Mouse (Mus musculus) mouse embryonic stem cell (cell line): ENCODE measurements around the gene Ssbp4.

ENCODE experiments used
- in situ Hi-C, 2 experiments: fragments of 300-500 bp; cut with MboI; formaldehyde crosslinking; loops; 1 replicate in 1 of 2; 3 replicates in 1 of 2; pipeline ENCODE4 v1.14.3; 2019 to 2020; ENCODE audit warnings: low sequenced_read_pairs in 2 of 2, low pct_unique_long_range_greater_than_20kb in 1 of 2, mixed read lengths in 1 of 2; ENCODE audit not compliant: unreplicated experiment in 1 of 2

Ssbp4 gene

DNA sequence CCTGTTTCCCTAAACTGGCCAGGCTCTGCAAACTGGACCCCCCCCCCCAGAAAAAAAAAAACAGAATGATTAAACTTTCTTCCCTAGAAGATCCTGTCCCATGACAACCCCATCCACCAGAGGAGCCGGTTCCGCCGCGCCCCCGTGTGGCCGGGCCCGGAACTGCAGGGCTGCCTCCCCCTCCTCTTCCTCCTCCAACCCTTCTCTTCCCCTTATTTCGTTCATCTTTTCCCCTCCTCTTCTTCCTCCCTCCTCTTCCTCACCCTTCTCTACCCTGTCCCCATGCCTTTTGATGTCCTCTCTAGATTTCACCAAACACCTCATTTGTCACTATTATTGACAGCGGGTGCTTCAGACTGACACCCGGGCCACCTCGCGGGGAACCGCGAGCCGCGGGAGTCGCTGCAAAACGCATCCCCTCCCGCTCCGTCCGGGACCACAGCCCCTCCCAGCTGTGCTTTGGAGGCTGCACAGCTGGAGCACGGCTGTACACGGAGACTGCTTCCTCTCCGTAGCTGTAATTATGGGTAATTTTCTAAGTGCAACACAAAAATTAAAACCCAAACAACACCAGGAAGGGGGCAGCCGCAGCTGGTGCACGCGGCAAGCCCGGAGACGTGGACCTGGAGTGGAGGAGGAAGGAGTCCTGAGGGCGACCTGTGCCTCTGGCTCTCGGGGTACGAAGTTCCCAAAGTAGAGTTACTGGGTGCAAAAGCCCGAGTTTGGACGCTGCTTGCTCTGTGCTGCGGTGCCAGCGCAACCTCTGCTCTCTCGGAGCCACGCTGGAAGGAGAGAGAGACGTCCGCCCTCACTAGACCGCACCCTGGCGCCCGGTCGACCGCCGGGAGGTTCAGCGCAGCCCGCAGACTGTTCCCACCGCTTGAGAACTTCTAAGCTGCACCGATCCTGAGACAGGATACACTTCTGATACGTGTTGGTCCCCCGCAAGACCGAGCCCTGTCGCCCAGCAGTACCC is 2.4 kb upstream of the Ssbp4 start:
- in situ Hi-C loops: no loop called here

DNA sequence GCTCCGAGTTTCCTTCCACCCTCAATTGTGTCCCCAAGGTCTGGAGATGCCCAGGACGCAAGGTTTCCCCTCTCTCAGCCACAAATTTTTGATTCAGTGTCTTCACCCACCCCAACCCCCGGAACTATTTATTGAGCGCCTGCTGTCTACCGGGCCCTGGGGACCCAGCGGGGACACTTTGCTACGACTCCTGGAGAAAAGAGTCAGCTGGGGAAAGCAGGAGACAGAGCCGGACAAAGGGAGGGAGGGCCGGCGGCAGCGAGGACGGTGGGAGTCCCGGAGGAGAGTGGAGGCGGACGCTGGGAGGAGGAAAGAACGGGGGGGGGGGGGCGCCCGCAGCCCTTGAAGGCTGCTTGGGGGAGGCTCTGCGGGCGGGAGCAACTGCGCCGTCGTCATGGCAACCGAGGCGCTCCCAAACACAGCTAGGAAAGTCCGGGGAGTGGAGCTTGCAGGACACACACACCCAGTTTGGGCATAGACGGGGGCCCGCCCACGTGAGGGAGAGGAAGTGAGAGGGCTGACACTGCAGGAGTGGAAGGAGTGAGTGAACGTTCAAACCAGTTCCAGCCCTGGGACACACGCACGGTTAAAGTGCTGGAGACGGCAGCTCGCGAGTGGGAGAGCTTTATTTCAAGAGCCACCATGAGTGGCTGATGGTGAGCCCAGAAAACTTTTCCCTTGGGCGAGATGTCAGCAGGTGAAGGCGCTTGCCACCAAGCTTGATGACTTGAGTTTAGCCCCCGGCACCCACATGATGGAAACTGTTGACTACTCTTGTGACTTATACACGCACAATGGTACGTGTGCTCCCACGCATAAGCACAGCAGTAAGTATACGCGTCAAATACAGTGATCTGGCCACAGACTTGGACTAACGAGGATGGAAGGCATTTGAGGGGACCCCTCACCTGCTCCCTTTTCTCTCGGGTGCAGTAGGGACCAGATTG is 1.4 kb upstream of the Ssbp4 start:
- in situ Hi-C loops: no loop called here

DNA sequence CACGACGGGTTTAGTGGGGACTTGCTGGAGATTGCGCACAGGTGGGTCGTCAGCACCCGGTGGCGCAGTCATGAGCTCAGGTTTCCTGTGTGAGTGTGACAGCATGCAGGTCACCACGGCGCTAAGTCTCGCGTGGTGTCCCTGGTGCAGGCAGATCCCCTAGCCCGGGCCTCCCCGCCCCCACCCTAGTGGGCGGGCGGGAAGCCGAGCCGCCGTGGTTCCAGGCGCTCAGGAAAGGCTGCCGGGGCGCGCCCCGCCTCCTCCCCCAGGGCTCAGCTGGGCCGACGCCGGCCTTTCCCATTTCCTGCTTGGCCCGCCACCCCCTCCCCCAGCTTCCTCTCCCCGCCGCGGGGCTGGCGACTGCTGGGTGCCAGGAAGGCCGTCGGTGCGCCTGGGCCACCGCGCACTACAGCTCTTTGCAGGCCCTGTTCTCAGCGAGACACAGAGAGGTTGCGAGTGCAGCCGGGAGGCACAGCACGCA is 736 bp upstream of the Ssbp4 start:
- in situ Hi-C loops: no loop called here

DNA sequence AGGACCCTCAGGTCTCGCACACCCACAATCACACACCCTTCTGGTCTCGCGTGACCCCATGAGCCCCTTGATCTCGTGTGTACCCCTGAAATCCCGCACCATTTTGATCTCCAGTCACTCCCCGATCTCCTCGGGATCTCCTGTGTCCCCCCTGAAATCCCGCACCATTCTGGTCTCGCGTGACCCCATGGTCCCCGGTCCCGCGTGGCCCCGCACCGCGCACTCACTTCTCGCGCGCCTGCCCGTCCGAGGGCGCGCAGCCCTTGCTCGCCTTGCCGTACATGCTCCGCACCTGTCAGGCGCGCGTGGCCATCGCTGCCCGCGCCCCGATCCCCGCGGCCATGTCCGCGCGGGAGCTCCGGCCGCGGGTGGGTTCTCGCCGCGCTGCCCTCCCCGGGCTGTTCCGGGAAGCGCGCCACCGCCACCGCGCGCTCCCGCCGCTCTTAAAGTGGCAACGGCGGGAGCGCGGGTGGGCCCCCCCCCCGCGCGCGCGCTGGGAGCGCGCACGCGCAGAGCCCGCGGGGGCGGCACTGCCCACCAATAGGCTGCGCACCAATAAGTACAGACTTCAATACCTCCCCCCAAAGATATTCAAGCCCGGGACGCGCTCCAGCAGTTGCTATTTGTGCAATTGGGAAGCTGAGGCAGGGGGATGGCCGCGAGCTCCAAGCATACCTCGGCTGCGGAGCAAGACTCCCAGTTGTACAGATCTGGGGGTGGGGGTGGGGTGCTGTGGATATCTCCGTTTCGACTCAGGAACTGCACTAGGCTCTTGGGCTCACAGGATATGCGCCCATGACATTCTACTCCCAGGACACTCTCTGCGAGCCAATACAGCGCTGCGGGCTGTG is 549 bp downstream of the Ssbp4 start:
- in situ Hi-C loops: no loop called here

DNA sequence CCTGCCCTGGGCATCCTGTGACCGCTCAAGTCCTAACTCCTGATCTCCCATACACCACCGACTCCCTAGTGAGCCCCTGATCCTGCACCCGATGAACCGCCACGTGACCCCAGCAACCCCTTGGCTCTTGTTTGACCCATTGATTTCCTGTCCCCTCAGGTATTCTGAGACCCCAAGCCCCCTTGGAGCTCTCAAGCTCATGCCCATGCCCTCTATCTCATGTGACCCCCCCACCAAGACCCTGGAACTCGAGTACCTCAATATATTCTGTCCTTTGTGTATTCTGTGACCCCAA is 1.1 kb downstream of the Ssbp4 start:
- in situ Hi-C loops: no loop called here

DNA sequence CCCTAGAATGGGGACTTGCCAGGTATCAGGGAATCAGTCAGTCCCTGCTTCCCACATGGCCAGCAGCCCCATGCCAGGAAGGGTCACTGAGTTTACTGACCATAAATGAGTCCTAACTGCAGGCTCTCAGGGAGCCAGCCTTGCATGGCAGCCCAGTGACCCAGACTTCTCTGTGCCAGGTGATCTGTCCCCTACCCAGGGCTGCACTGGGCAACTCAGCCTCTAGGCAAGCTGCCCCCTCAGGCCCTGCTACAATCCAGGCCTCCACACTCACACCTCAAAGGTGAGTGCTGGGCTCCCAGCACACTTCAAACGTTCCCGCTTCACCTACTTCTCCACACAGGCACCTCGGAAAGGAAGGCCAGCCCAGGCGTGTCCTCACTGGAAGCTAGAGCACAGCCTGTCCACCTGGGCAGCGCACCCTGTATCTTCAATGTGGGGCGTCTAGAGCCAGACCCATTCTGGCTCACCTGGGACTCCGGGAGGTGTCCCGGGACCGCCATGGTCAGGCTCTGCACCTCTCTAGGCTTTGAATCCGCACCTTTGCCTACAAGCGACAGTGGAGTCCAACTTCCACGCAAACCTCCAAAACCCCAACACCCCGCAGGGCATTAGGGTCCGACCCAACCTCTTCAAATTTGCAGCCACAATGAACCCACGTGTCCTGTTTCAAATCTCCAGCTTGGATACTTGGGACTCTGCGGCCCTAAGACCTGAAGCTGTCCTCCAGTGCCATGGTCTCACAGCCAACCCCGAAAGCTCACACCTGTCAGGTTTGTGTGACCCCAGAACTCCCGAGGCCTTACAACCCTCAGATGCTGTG is 1.7 kb downstream of the Ssbp4 start:
- in situ Hi-C loops: no loop called here

DNA sequence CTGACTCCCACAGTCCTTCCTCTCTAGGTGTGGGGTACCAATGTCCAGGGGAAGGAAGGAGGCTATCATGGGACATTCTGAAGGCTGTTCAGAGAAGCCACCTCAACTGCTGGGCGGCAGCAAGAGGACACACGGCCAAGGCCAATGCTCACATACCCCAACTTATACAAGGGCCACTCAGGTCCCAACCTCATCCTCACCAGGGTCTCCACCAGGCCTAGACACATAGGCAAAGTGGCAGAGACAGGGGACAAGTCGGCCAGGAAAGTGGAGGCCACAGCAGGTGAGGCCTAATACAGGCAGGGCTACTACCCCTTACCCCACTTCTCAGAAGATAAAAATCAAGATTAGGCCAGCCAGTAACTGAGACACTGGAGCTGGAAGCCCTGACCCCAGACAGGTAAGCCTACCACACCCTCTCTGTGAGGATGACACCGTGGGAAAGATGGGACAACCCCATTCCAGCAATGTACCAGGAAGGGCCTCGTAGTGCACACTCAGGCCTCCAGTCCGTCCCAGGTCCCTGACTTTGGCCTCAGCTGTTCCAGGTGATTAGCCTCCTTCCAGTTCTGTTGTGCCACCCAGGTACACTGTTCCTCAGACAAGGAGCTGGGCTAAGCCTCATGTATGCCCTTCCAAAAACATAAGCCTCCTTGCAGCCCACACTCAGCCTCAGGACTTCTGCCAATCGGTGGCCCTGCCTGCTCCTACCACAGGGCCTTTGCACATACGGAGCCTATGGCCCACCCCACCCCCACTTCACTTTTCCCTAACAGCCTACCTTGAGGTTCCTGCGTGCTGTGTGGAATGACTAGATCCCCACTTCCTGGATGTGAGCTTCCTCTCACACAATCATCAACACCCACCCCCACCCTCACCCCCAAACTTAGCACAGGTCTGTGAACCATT is 2.5 kb downstream of the Ssbp4 start:
- in situ Hi-C loops: no loop called here

DNA sequence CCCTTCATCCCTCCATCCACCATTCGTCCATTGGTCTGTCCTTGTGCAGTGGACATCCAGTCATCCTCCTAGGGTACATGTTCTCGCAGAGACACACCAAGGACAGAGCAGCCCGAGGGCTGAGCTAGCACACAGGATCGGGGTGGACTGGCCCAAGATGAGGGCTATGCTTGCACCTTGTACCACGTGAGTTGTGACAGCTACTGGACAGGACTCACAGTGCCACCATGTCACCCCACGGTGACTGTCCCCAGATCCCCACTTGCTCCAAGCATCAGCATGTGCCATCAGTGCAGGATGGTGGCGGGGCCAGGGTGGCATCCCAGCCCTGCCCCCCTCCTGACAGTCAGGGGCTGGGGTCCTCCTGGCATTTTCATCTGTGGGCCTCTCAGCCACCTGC is 4.1 kb downstream of the Ssbp4 start:
- in situ Hi-C loops: no loop called here

DNA sequence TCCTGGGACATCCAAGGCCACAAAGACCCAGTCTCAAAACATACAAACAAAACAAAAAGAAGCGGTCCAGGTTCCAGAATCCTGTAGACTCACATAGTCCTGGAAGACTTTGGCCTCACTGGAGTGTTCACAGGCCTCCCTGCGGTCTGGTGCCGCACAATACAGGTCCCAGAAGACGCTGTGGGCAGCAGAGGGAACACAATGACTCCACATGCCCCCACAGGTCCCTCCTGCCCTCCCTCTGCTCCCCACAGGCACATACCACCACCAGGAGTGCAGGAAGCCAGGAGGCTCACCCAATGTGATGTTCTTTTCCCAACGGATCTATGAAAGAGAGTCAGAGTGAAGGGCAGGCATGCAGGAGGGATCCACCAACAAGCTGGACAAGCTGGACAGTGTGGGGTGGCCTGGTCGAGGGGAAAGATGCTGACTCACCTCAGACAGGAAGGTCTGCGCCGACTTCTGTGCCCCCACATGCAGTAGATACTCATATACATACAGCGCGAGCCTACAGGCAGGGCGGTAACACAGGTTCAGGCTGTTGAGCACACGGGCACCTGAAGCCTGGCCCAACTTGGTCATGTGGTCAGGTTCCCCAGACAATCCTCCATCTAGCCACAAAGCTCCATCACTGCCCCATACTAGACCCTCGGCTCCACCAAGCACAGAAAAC is 6.4 kb downstream of the Ssbp4 start:
- in situ Hi-C loops: no loop called here

DNA sequence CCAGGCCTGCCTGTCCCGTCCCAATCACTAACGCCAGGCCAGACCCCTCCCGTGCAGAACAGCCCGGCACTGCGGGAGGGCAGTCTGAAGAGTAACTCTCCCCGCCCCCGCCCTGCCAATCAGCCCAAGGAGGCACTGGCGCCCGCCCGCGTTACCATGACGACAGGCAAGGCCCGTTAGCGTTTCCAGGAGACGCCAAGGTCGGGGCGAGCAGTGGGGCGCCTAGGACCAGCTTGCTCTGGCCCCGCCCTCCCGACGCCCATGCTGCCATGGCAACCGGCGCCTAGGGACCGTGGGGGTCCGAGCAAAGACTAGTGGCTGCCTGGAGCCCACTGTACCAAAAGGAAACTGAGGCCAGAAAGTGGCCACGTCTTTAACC is 7.4 kb downstream of the Ssbp4 start:
- in situ Hi-C loops: no loop called here

DNA sequence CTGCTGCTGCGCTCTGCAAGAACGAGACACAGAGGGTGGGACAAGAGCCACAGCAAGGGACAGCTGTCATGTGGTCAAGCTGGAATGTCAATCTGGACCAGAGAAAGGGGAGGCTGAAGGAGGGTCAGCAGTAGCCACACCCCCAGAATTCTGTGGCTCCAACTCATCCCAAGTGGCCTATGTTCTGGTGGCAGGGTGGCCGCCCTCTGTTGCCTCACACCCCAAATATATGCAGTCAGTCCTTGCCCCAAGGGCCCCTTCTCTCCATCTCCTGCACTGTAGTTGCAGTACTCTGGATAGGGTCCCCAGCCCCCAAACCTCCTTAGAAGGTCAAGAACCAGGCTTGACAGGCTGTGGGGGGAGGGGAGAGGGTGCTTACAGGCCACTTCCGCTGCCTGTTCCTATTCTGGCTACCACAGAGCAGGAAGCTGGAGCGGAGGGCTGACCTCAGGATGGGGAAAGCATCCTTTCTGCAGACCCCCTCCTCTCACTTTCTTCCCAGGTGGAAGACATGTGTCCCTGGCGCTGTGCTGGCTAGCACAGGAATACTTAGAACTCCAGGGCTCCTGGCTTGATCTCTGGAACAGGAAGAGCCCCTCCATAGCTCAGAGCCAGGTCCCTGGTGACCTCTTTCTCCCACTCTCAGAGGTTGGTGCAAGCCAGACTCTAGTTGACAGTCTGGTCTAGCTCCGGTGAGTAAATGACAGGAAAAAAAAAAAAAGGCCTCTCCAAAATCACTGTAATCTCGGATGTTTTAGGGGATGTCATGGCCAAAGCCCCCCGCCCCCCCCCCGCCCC is 8.0 kb downstream of the Ssbp4 start:
- in situ Hi-C loops: no loop called here

DNA sequence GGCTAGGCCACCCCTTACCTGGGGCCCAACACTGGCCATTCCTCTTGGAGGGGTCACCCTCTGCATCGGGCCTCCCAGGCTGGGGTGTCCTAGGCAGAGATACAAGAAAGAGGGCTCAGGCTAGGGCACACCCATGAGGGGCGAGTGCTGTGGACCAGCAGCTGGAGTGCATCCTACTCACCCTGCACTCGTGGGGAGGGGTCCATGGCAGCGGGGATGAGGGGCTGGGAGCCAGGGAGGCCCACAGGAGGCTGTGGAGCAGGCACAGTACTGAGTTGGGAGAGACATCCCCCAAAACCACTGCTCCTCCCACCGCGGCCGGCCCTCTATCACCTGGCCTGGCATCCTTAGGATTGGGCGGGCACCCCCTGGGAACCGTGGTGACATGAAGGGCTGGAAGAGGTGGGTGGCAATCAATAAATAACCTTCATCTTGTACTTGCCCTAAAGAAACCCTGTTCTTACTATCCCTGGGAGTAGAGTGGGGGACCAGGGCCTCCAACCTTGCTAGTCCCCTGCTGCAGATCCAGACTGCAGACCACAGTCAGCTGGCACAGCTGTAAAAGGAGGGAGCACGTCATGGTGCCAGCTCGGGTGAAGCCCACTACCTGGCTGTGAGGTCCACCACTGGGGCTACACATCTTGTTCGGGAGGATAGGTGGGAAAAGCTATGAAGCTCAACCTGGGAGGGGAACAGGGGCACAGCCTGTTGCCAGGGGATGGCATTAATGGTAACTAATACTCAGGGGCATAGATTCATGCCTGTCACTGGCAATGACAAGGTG is 9.0 kb downstream of the Ssbp4 start:
- in situ Hi-C loops: loop anchor here in 1 of 2 experiments (5.0 kb wide), 1 partner anchor 37 kb away; no protein-coding TSS in a partner anchor

DNA sequence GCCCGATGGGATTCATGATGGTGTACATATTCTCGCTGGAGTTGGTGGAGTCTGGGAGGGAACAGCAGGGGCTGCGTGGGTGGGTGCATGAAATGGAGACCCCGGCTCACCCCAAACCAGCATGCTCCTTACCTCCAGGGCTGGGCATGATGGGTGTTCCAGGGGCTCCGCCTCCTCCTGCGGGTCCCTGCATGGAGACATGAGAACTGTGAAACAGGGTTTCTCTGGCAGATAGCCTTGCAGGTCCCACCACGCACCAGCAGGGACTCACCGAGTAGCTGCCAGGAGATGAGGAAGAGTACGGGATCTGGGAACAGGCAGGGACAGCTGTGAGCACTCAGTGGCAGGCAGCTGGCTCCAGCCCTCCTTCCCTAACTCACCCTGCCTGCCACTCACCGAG is 9.9 kb downstream of the Ssbp4 start:
- in situ Hi-C loops: loop anchor here in 1 of 2 experiments (5.0 kb wide), 1 partner anchor 36 kb away; no protein-coding TSS in a partner anchor

DNA sequence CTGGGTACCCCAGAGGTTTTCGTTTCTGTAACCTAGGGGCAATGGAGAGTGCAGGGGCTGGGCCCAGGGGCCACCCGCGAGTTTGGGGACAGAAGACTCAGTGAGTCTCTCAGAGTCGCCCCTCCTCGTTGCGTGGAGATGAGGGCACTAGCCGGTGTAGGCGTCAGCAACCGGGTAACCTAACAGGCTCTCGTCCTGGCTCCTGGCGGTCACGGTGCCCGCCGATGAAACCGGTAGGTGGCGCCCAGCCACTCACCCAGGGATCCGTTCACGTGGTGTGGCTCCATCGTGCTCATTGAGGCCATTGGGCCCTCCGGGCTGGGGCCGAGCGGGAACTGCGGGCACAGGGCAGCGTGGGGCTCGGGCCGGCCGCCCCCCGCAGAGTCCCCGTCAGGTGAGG is 10.4 kb downstream of the Ssbp4 start:
- in situ Hi-C loops: loop anchor here in 1 of 2 experiments (5.0 kb wide), 1 partner anchor 36 kb away; no protein-coding TSS in a partner anchor
